Mouse (Mus musculus): ENCODE measurements at regions not wholly inside any gene's neighbourhood (a gene's known extent, or its start where the extent isn't known, plus 50 kb on each side); places are given as distances from the start of the nearest gene placed in this dataset.
"Not testable (repeated sequence)": the region's sequence is repeated elsewhere in the genome, so short reads cannot be mapped to it uniquely, and the experiment has no call there.

GRCm38 (mm10) chr14:53331153-53331552, 835.6 kb upstream of the Olfr1507 start:
- not testable (repeated sequence) for DNase-seq (ENCODE audit: low spot score in 2 of 2)

GRCm38 (mm10) chr14:53324367-53324766, 828.8 kb upstream of the Olfr1507 start:
- DNase-seq (ENCODE audit: low spot score in 2 of 2): not testable (repeated sequence)

GRCm38 (mm10) chr14:53318512-53319309, 823.2 kb upstream of the Olfr1507 start:
- DNase-seq (ENCODE audit: low spot score in 2 of 2): not testable (repeated sequence)

- DNase-seq (ENCODE audit: low spot score in 2 of 2): peak; percentile 8 to 20
Observed at GRCm38 (mm10) chr14:53312490-53312889, 816.9 kb upstream of the Olfr1507 start.

GRCm38 (mm10) chr14:53303179-53303578, 807.6 kb upstream of the Olfr1507 start:
- DNase-seq (ENCODE audit: low spot score in 2 of 2): not testable (repeated sequence)

- not testable (repeated sequence) for DNase-seq (ENCODE audit: low spot score in 2 of 2)
Observed at GRCm38 (mm10) chr14:53302491-53302829, 806.9 kb upstream of the Olfr1507 start.

- DNase-seq (ENCODE audit: low spot score in 2 of 2): not testable (repeated sequence)
Observed at GRCm38 (mm10) chr14:53301722-53302490, 806.4 kb upstream of the Olfr1507 start.

GRCm38 (mm10) chr14:53301110-53301509, 805.6 kb upstream of the Olfr1507 start:
- not testable (repeated sequence) for DNase-seq (ENCODE audit: low spot score in 2 of 2)

GRCm38 (mm10) chr14:53299735-53300134, 804.2 kb upstream of the Olfr1507 start:
- DNase-seq (ENCODE audit: low spot score in 2 of 2): not testable (repeated sequence)

GRCm38 (mm10) chr14:53283350-53284141, 788.0 kb upstream of the Olfr1507 start:
- not testable (repeated sequence) for DNase-seq (ENCODE audit: low spot score in 2 of 2)

- DNase-seq (ENCODE audit: low spot score in 2 of 2): not testable (repeated sequence)
Observed at GRCm38 (mm10) chr14:53273218-53273617, 777.7 kb upstream of the Olfr1507 start.

GRCm38 (mm10) chr14:53267693-53268092, 772.1 kb upstream of the Olfr1507 start:
- DNase-seq (ENCODE audit: low spot score in 2 of 2): not testable (repeated sequence)

GRCm38 (mm10) chr14:53255962-53256361, 760.4 kb upstream of the Olfr1507 start:
- DNase-seq (ENCODE audit: low spot score in 2 of 2): not testable (repeated sequence)

- not testable (repeated sequence) for DNase-seq (ENCODE audit: low spot score in 2 of 2)
Observed at GRCm38 (mm10) chr14:53253470-53253869, 757.9 kb upstream of the Olfr1507 start.

GRCm38 (mm10) chr14:53231142-53231541, 735.6 kb upstream of the Olfr1507 start:
- not testable (repeated sequence) for DNase-seq (ENCODE audit: low spot score in 2 of 2)

- DNase-seq (ENCODE audit: low spot score in 2 of 2): not testable (repeated sequence)
Observed at GRCm38 (mm10) chr14:53224789-53225188, 729.2 kb upstream of the Olfr1507 start.

- not testable (repeated sequence) for DNase-seq (ENCODE audit: low spot score in 2 of 2)
Observed at GRCm38 (mm10) chr14:53210554-53210953, 715.0 kb upstream of the Olfr1507 start.

GRCm38 (mm10) chr14:53209258-53209657, 713.7 kb upstream of the Olfr1507 start:
- not testable (repeated sequence) for DNase-seq (ENCODE audit: low spot score in 2 of 2)

GRCm38 (mm10) chr14:53190931-53191330, 695.4 kb upstream of the Olfr1507 start:
- DNase-seq (ENCODE audit: low spot score in 2 of 2): not testable (repeated sequence)

- DNase-seq (ENCODE audit: low spot score in 2 of 2): not testable (repeated sequence)
Observed at GRCm38 (mm10) chr14:53174099-53174498, 678.5 kb upstream of the Olfr1507 start.

GRCm38 (mm10) chr14:53166327-53166726, 670.8 kb upstream of the Olfr1507 start:
- not testable (repeated sequence) for DNase-seq (ENCODE audit: low spot score in 2 of 2)

- DNase-seq (ENCODE audit: low spot score in 2 of 2): not testable (repeated sequence)
Observed at GRCm38 (mm10) chr14:53159012-53159411, 663.5 kb upstream of the Olfr1507 start.
